Mouse (Mus musculus): Measurements from ENCODE around the gene Cnot3. TPM values are rescaled to one million over a fixed set of nuclear protein-coding genes. Genes with fewer than 3 reads are reported as not detected.
"Not testable (repeated sequence)": the region's sequence is repeated elsewhere in the genome, so short reads cannot be mapped to it uniquely, and the experiment has no call there.

Cnot3 gene
- total and polyA plus RNA-seq, 2 experiments from 2014 or later: 26.0 to 26.4 TPM

GRCm38 (mm10) chr7:3692987-3693808 lies 48.1 kb downstream of the Cnot3 start, which contains the start of gene Mboat7:
Mboat7 (minus strand) TSS chr7:3693523.
- no peak for TF ChIP-seq CTCF (IDR thresholded peaks at IDR 0.05; ENCODE audit: low read depth)

GRCm38 (mm10) chr7:3693809-3694075 lies 48.7 kb downstream of the Cnot3 start:
- Histone ChIP-seq H3K4me1 (ENCODE audit: insufficient read depth, low read length) (peaks cover 8% of the 10 kb centered on the region; the same call in 1 of the 2 replicates), H3K4me2 (ENCODE audit: low read depth, low read length) (peak overlapping the region; percentile 73), H3K36me3 (ENCODE audit: insufficient read depth, low read length) (peaks cover 18% of the 10 kb centered on the region), H3K9ac (replicated peaks; ENCODE audit: low read length) (peak overlapping the region; percentile 71), H3K9me3 (ENCODE audit: low read length) (no peaks in the 10 kb centered on the region), H3K27ac (peak overlapping the region; percentile 94), H3K27me3 (ENCODE audit: insufficient read depth, low read length) (no peaks in the 10 kb centered on the region), H3K4me3 (ENCODE audit: low read length) (peak overlapping the region; percentile 89)
- no peak for TF ChIP-seq CTCF (IDR thresholded peaks at IDR 0.05; ENCODE audit: low read depth)
- ATAC-seq: peak; percentile 33; the same call in 1 of the 2 replicates
- 0% methylated on average over 18 of the region's 18 CpGs for WGBS
- DNase-seq (ENCODE audit: low spot score): no peak

More at GRCm38 (mm10) chr7:3692987-3693808, 48.1 kb downstream of the Cnot3 start, which contains the start of gene Mboat7:
- Histone ChIP-seq H3K36me3 (ENCODE audit: insufficient read depth, low read length) (peaks cover 16% of the 10 kb centered on the region), H3K4me3 (ENCODE audit: low read length) (peak within 1 kb of the TSS; percentile 89), H3K9ac (replicated peaks; ENCODE audit: low read length) (peak within 1 kb of the TSS; percentile 93), H3K27ac (peak within 1 kb of the TSS; percentile 94), H3K9me3 (ENCODE audit: low read length) (no peaks in the 10 kb centered on the region), H3K4me2 (ENCODE audit: low read depth, low read length) (peak within 1 kb of the TSS; percentile 73), H3K27me3 (ENCODE audit: insufficient read depth, low read length) (no peaks in the 10 kb centered on the region), H3K4me1 (ENCODE audit: insufficient read depth, low read length) (peaks cover 8% of the 10 kb centered on the region; the same call in 1 of the 2 replicates)
- ATAC-seq (peak; percentile 94), DNase-seq (ENCODE audit: low spot score) (peak; percentile 99)
- under 1% methylated on average over 55 of the region's 55 CpGs for WGBS

- DNase-seq (ENCODE audit: low spot score) (peak; percentile 85), ATAC-seq (peak; percentile 45)
- peak overlapping the region; percentile 71 for H3K9ac ChIP-seq (replicated peaks; ENCODE audit: low read length)
- H3K27ac ChIP-seq: peak overlapping the region; percentile 94
- under 1% methylated on average over 49 of the region's 55 CpGs for WGBS
- peaks cover 8% of the 10 kb centered on the region; the same call in 1 of the 2 replicates for H3K4me1 ChIP-seq (ENCODE audit: insufficient read depth, low read length)
- H3K9me3 ChIP-seq (ENCODE audit: low read length): no peaks in the 10 kb centered on the region
- H3K36me3 ChIP-seq (ENCODE audit: insufficient read depth, low read length): peaks cover 23% of the 10 kb centered on the region
- H3K4me2 ChIP-seq (ENCODE audit: low read depth, low read length): peak overlapping the region; percentile 73
- H3K27me3 ChIP-seq (ENCODE audit: insufficient read depth, low read length): no peaks in the 10 kb centered on the region
- TF ChIP-seq CTCF (IDR thresholded peaks at IDR 0.05; ENCODE audit: low read depth): no peak
- peak overlapping the region; percentile 89 for H3K4me3 ChIP-seq (ENCODE audit: low read length)
These were observed 49.2 kb downstream of the Cnot3 start for GRCm38 (mm10) chr7:3694076-3694948.

- Histone ChIP-seq H3K9ac (replicated peaks; ENCODE audit: low read length) (peak overlapping the region; percentile 71), H3K4me2 (ENCODE audit: low read depth, low read length) (peak overlapping the region; percentile 73), H3K36me3 (ENCODE audit: insufficient read depth, low read length) (peaks cover 29% of the 10 kb centered on the region), H3K4me3 (ENCODE audit: low read length) (peak overlapping the region; percentile 89), H3K27ac (peak overlapping the region; percentile 94)
- not testable (repeated sequence) for H3K4me1 ChIP-seq (ENCODE audit: insufficient read depth, low read length); ATAC-seq; H3K27me3 ChIP-seq (ENCODE audit: insufficient read depth, low read length); DNase-seq (ENCODE audit: low spot score); H3K9me3 ChIP-seq (ENCODE audit: low read length)
- WGBS: 3% methylated on average over 9 of the region's 9 CpGs
These were observed 49.9 kb downstream of the Cnot3 start for GRCm38 (mm10) chr7:3694949-3695305.

GRCm38 (mm10) chr7:3698471-3698870 lies 53.4 kb downstream of the Cnot3 start:
- Histone ChIP-seq H3K4me2 (ENCODE audit: low read depth, low read length) (no peak overlapping the region), H3K9ac (replicated peaks; ENCODE audit: low read length) (no peak overlapping the region), H3K4me3 (ENCODE audit: low read length) (no peak overlapping the region), H3K27ac (no peak overlapping the region), H3K9me3 (ENCODE audit: low read length) (no peaks in the 10 kb centered on the region), H3K27me3 (ENCODE audit: insufficient read depth, low read length) (no peaks in the 10 kb centered on the region), H3K36me3 (ENCODE audit: insufficient read depth, low read length) (peaks cover 37% of the 10 kb centered on the region), H3K4me1 (ENCODE audit: insufficient read depth, low read length) (no peaks in the 10 kb centered on the region)
- no peak for ATAC-seq
- no peak for DNase-seq (ENCODE audit: low spot score)
- no peak for TF ChIP-seq CTCF (IDR thresholded peaks at IDR 0.05; ENCODE audit: low read depth)
- WGBS: 91% methylated on average over 6 of the region's 6 CpGs

GRCm38 (mm10) chr7:3703148-3703878 lies 58.2 kb downstream of the Cnot3 start:
- DNase-seq (ENCODE audit: low spot score): no peak
- Histone ChIP-seq H3K4me2 (ENCODE audit: low read depth, low read length) (peak overlapping the region; percentile 87), H3K9ac (replicated peaks; ENCODE audit: low read length) (peak overlapping the region; percentile 65), H3K9me3 (ENCODE audit: low read length) (no peaks in the 10 kb centered on the region), H3K4me3 (ENCODE audit: low read length) (peak overlapping the region; percentile 71), H3K27ac (peak overlapping the region; percentile 92), H3K36me3 (ENCODE audit: insufficient read depth, low read length) (peaks cover 32% of the 10 kb centered on the region), H3K4me1 (ENCODE audit: insufficient read depth, low read length) (peaks cover 10% of the 10 kb centered on the region), H3K27me3 (ENCODE audit: insufficient read depth, low read length) (no peaks in the 10 kb centered on the region)
- ATAC-seq: peak; percentile 60
- no peak for TF ChIP-seq CTCF (IDR thresholded peaks at IDR 0.05; ENCODE audit: low read depth)
- WGBS: 21% methylated on average over 6 of the region's 6 CpGs

Measured in hindbrain, postnatal 0 days (tissue).